Mouse (Mus musculus): ENCODE measurements around the gene Herc3. TPM values are rescaled to one million over a fixed set of nuclear protein-coding genes. Genes with fewer than 3 reads are reported as not detected.

The Herc3 gene
- polyA plus RNA-seq, 1 experiment from 2014 or later, result 21.7 TPM

- Histone ChIP-seq H3K27me3 (no peaks in the 10 kb centered on the region), H3K9me3 (no peaks in the 10 kb centered on the region), H3K4me1 (replicated peaks) (peaks cover 24% of the 10 kb centered on the region), H3K36me3 (peaks cover 1% of the 10 kb centered on the region; the same call in 1 of the 2 replicates), H3K27ac (no peak overlapping the region), H3K9ac (no peak overlapping the region), H3K4me2 (no peak overlapping the region), H3K4me3 (no peak overlapping the region)
- ATAC-seq (ENCODE audit: low FRiP score), result no peak
- 92% methylated on average over 9 of the region's 9 CpGs for WGBS
Measured at GRCm38 (mm10) chr6:58929911-58930431, 98.7 kb downstream of the Herc3 start.

GRCm38 (mm10) chr6:58931149-58931548, 99.9 kb downstream of the Herc3 start:
- Histone ChIP-seq H3K9me3 (no peaks in the 10 kb centered on the region), H3K36me3 (peaks cover 6% of the 10 kb centered on the region; the same call in 1 of the 2 replicates), H3K9ac (no peak overlapping the region), H3K4me2 (no peak overlapping the region), H3K4me1 (replicated peaks) (peaks cover 24% of the 10 kb centered on the region), H3K4me3 (no peak overlapping the region), H3K27me3 (no peaks in the 10 kb centered on the region), H3K27ac (no peak overlapping the region)
- ATAC-seq (ENCODE audit: low FRiP score), result no peak
- 61% methylated on average over 4 of the region's 4 CpGs for WGBS

GRCm38 (mm10) chr6:58932515-58933188, 101.4 kb downstream of the Herc3 start:
- peak; percentile 42 for ATAC-seq (ENCODE audit: low FRiP score)
- no peaks in the 10 kb centered on the region for H3K27me3 ChIP-seq
- H3K4me1 ChIP-seq (replicated peaks), result peaks cover 24% of the 10 kb centered on the region
- 61% methylated on average over 12 of the region's 12 CpGs for WGBS
- peak overlapping the region; percentile 84 for H3K27ac ChIP-seq
- H3K4me3 ChIP-seq, result no peak overlapping the region
- H3K4me2 ChIP-seq, result peak overlapping the region; percentile 17; the same call in 1 of the 2 replicates
- H3K9ac ChIP-seq, result no peak overlapping the region
- H3K36me3 ChIP-seq, result peaks cover 6% of the 10 kb centered on the region; the same call in 1 of the 2 replicates
- H3K9me3 ChIP-seq, result no peaks in the 10 kb centered on the region

- peaks cover 6% of the 10 kb centered on the region; the same call in 1 of the 2 replicates for H3K36me3 ChIP-seq
- H3K9me3 ChIP-seq, result no peaks in the 10 kb centered on the region
- H3K4me2 ChIP-seq, result peak overlapping the region; percentile 17; the same call in 1 of the 2 replicates
- peak; percentile 93 for ATAC-seq (ENCODE audit: low FRiP score)
- no peaks in the 10 kb centered on the region for H3K27me3 ChIP-seq
- H3K27ac ChIP-seq, result peak overlapping the region; percentile 84
- 31% methylated on average over 6 of the region's 6 CpGs for WGBS
- no peak overlapping the region for H3K4me3 ChIP-seq
- peaks cover 24% of the 10 kb centered on the region for H3K4me1 ChIP-seq (replicated peaks)
- H3K9ac ChIP-seq, result no peak overlapping the region
Measured at GRCm38 (mm10) chr6:58933189-58933913, 102.1 kb downstream of the Herc3 start.

GRCm38 (mm10) chr6:58934144-58934543, 102.9 kb downstream of the Herc3 start:
- 27% methylated on average over 4 of the region's 4 CpGs for WGBS
- H3K9ac ChIP-seq, result no peak overlapping the region
- no peaks in the 10 kb centered on the region for H3K27me3 ChIP-seq
- H3K4me3 ChIP-seq, result no peak overlapping the region
- H3K27ac ChIP-seq, result peak overlapping the region; percentile 83
- no peaks in the 10 kb centered on the region for H3K9me3 ChIP-seq
- H3K4me2 ChIP-seq, result no peak overlapping the region
- ATAC-seq (ENCODE audit: low FRiP score), result peak; percentile 46
- peaks cover 24% of the 10 kb centered on the region for H3K4me1 ChIP-seq (replicated peaks)
- peaks cover 6% of the 10 kb centered on the region; the same call in 1 of the 2 replicates for H3K36me3 ChIP-seq

GRCm38 (mm10) chr6:58937726-58938125, 106.5 kb downstream of the Herc3 start:
- H3K4me3 ChIP-seq, result no peak overlapping the region
- H3K4me1 ChIP-seq (replicated peaks), result peaks cover 16% of the 10 kb centered on the region
- H3K9ac ChIP-seq, result no peak overlapping the region
- no peak overlapping the region for H3K4me2 ChIP-seq
- ATAC-seq (ENCODE audit: low FRiP score), result no peak
- no peaks in the 10 kb centered on the region for H3K27me3 ChIP-seq
- H3K27ac ChIP-seq, result no peak overlapping the region
- peaks cover 6% of the 10 kb centered on the region; the same call in 1 of the 2 replicates for H3K36me3 ChIP-seq
- H3K9me3 ChIP-seq, result no peaks in the 10 kb centered on the region

- Histone ChIP-seq H3K4me1 (replicated peaks) (no peaks in the 10 kb centered on the region), H3K36me3 (peaks cover 14% of the 10 kb centered on the region), H3K9me3 (no peaks in the 10 kb centered on the region), H3K27me3 (no peaks in the 10 kb centered on the region), H3K4me2 (no peak overlapping the region), H3K27ac (no peak overlapping the region), H3K9ac (no peak overlapping the region), H3K4me3 (no peak overlapping the region)
- 94% methylated on average over 2 of the region's 2 CpGs for WGBS
- no peak for ATAC-seq (ENCODE audit: low FRiP score)
Measured at GRCm38 (mm10) chr6:58942276-58942675, 111.0 kb downstream of the Herc3 start.

GRCm38 (mm10) chr6:58943958-58944357, 112.7 kb downstream of the Herc3 start:
- no peak for ATAC-seq (ENCODE audit: low FRiP score)
- no peak overlapping the region for H3K9ac ChIP-seq

GRCm38 (mm10) chr6:58946246-58946645, 115.0 kb downstream of the Herc3 start:
- 71% methylated on average over 2 of the region's 2 CpGs for WGBS
- H3K4me1 ChIP-seq (replicated peaks), result no peaks in the 10 kb centered on the region
- H3K4me2 ChIP-seq, result no peak overlapping the region
- no peaks in the 10 kb centered on the region for H3K9me3 ChIP-seq
- no peak for ATAC-seq (ENCODE audit: low FRiP score)
- H3K36me3 ChIP-seq, result peaks cover 14% of the 10 kb centered on the region
- no peak overlapping the region for H3K27ac ChIP-seq
- H3K9ac ChIP-seq, result no peak overlapping the region
- no peak overlapping the region for H3K4me3 ChIP-seq
- no peaks in the 10 kb centered on the region for H3K27me3 ChIP-seq

More at GRCm38 (mm10) chr6:58943958-58944357, 112.7 kb downstream of the Herc3 start:
- WGBS, result 92% methylated on average over 3 of the region's 3 CpGs
- Histone ChIP-seq H3K27me3 (no peaks in the 10 kb centered on the region), H3K4me1 (replicated peaks) (no peaks in the 10 kb centered on the region), H3K9me3 (no peaks in the 10 kb centered on the region), H3K27ac (no peak overlapping the region), H3K4me2 (no peak overlapping the region), H3K36me3 (peaks cover 14% of the 10 kb centered on the region), H3K4me3 (no peak overlapping the region)

- Histone ChIP-seq H3K36me3 (peaks cover 14% of the 10 kb centered on the region), H3K27ac (no peak overlapping the region), H3K9ac (no peak overlapping the region), H3K9me3 (no peaks in the 10 kb centered on the region), H3K4me3 (no peak overlapping the region), H3K4me2 (no peak overlapping the region), H3K4me1 (replicated peaks) (no peaks in the 10 kb centered on the region), H3K27me3 (no peaks in the 10 kb centered on the region)
- WGBS, result 88% methylated on average over 4 of the region's 4 CpGs
- ATAC-seq (ENCODE audit: low FRiP score), result no peak
Measured at GRCm38 (mm10) chr6:58946840-58947239, 115.6 kb downstream of the Herc3 start.

- whole genome bisulfite sequencing, result 95% methylated on average over 1 of the region's 1 CpGs
- H3K27me3 ChIP-seq, result no peaks in the 10 kb centered on the region
- no peak overlapping the region for H3K4me3 ChIP-seq
- ATAC-seq (ENCODE audit: low FRiP score), result no peak
- H3K9me3 ChIP-seq, result no peaks in the 10 kb centered on the region
- no peak overlapping the region for H3K27ac ChIP-seq
- H3K36me3 ChIP-seq, result peaks cover 27% of the 10 kb centered on the region
- H3K4me1 ChIP-seq (replicated peaks), result no peaks in the 10 kb centered on the region
- no peak overlapping the region for H3K9ac ChIP-seq
- H3K4me2 ChIP-seq, result no peak overlapping the region
Measured at GRCm38 (mm10) chr6:58950410-58950809, 119.1 kb downstream of the Herc3 start.

- Histone ChIP-seq H3K36me3 (peaks cover 30% of the 10 kb centered on the region), H3K4me1 (replicated peaks) (no peaks in the 10 kb centered on the region), H3K4me2 (no peak overlapping the region), H3K27ac (no peak overlapping the region), H3K27me3 (no peaks in the 10 kb centered on the region), H3K9ac (no peak overlapping the region), H3K9me3 (no peaks in the 10 kb centered on the region), H3K4me3 (no peak overlapping the region)
- 78% methylated on average over 2 of the region's 2 CpGs for WGBS
- no peak for ATAC-seq (ENCODE audit: low FRiP score)
Measured at GRCm38 (mm10) chr6:58951128-58951992, 120.1 kb downstream of the Herc3 start.
